Mouse (Mus musculus) brain, embryonic 14.5 days (tissue): ENCODE data around the gene Cela2a.

ENCODE experiments used
- CTCF ChIP-seq: fragments of 200-500 bp; IDR thresholded peaks from 2 replicates; pipeline ENCODE4 v1.5.1; 2012; ENCODE audit warnings: inconsistent platforms, mild to moderate bottlenecking, moderate library complexity, borderline replicate concordance; ENCODE audit not compliant: insufficient read depth, insufficient read length; ENCODE audit errors: extremely low read depth
- POLR2A ChIP-seq: fragments of 200-500 bp; IDR thresholded peaks from 2 replicates; pipeline ENCODE4 v1.6.1; 2012; ENCODE audit warnings: mild to moderate bottlenecking, inconsistent platforms, borderline replicate concordance; ENCODE audit not compliant: poor library complexity, insufficient read depth, insufficient read length, severe bottlenecking; ENCODE audit errors: extremely low read depth

DNA sequence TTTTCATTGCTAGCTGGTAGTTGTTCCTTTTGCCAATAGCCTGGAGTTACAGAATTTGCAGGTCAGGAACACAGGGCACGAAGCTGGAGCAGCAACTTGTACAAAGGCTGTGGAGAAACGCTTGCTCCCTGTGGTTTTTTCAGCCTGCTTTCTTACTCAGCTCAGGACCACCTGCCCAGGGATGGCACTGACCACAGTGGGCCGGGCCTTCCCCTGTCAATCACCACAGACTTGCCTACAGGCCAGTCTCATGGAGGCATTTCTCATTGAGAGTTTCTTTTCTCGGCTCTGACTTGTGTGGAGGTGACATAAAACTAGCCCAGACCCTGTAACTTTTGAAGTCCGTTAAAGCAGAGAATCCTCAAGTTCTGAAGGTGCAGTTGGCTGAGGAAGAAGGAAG lies 28.4 kb downstream of the Cela2a start:
- TF ChIP-seq POLR2A (no peak), CTCF (no peak)
